Mouse (Mus musculus) mature B cell (primary cell): Measurements from ENCODE around the gene Olfr1555-ps1.
"Not testable (repeated sequence)": the region's sequence is repeated elsewhere in the genome, so short reads cannot be mapped to it uniquely, and the experiment has no call there.

Experiments used
- in situ Hi-C: fragments of 300-500 bp; cut with MboI; formaldehyde crosslinking; loops from 2 replicates; pipeline ENCODE4 v1.14.3; 2019

The Olfr1555-ps1 gene

DNA sequence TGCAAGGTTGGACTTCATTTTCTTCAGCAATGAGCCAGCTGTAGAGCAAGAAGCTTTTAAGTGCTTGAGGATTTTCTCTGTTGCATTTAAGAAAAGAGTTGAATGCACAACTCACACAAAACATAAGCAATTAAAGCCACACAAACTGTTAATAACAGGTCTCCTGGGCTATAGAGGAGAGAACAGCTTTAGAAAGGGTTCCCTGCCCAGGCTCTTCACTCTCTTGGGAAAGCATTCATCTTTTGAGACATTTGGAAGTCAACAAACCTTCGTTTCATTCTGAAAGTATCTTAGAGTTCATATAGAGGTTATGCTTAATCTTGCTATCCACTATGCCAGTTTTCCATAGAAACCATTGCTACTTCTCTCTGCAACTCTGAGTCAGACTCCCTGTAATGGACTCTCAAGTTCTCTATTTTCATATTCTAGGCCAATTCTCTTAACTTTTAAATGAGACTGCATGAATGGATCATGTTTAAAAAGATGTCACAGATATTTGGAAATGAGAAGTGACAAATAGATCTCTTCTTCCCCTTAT lies at the start of gene Olfr1555-ps1:
Gene Olfr1555-ps1, minus strand, starts transcription at position 51 of the 538 bp plus-strand sequence.
- in situ Hi-C loops: not testable (repeated sequence)

DNA sequence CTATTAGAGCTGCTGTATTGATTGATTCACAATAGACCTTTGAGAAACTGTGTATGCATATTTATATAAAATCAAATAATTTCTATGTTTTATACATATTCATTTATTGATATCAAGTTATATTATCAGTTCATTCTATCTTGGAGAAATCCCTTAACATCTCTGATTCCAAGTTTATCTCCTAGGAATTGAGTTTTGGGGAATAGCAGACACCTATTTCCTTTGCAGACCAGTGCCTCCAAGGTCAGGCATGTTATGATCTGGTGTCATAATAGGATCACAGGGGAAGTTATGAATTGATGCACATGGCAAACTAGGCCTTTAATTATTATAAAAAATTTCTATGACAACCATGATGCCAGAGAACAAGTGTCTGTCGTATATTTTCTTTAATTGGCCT lies 30.4 kb upstream of the Olfr1555-ps1 start, which contains the start of gene Olfr1431:
Gene Olfr1431, plus strand, starts transcription at position 301 of the 400 bp plus-strand sequence.
- in situ Hi-C loops: no loop called here

DNA sequence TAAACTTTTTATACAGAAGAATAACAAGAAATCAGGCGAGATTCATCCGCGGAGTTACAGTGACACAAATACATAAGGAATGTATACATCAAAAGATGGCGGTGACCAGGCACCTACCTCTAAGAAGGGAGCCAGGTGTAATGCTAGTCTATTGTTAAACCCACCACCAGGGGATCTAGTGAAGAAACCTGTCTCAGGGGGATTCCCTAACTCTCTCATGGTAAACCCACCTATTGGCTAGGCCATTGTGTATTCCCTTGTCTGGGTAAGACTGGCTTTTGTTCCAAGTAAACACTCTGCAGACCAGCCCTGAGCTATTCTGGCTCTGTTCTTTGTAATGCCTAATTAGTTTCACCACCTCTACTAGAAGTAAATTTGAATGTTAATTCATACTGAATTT lies 29.2 kb upstream of the Olfr1555-ps1 start:
- in situ Hi-C loops: not testable (repeated sequence)

DNA sequence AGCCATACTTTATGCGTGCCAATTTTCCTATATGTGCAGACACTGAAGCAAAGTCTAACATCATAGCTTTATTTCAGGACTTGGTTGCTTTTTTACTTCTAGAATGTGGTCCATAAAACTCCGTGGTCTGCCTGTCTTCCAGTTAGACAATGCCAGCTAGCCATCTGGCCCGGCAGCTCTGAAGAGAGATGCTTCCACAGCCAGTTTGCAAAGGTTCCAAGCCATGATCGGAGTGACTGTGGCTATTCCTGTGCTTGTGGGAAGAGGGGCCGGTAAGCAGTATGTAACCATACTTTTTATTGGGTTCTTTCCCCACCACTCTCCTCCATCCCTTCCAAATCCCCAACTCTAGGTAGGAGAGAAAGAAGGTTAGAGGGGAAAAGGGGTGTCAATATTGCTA lies 5.5 kb upstream of the Olfr1555-ps1 start:
- in situ Hi-C loops: not testable (repeated sequence)

DNA sequence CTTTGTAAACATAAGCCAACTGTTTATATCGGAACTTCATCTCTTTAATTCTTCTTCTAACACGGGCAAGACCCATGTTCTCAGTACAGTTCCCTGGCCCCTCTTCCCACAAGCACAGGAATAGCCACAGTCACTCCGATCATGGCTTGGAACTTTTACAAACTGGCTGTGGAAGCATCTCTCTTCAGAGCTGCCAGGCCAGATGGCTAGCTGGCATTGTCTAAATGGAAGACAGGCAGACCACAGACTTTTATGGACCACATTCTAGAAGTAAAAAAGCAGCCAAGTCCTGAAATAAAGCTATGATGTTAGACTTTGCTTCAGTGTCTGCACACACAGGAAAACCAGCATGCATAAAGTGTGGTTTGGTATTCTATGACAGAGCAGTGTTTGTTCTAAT lies 24.5 kb downstream of the Olfr1555-ps1 start:
- in situ Hi-C loops: no loop called here

DNA sequence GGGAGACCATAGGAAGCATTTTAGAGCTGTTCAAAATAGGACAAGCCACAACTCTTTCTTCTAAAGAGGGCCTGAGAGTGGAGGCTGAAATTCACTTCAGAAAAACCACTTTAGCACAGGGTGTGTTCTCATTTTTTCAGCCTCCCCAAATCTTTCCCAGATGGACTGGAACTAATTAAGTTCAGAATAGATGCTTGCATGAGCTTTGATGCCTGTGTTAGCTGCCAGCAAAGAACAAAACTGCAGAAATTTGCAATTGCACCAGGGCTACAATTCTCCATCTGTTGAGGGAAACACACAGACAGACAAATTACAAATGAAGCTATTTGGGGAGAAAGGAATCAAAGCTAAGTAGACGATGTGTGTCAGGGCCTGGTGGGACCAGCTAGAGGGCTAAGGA lies 26.6 kb downstream of the Olfr1555-ps1 start:
- in situ Hi-C loops: no loop called here

DNA sequence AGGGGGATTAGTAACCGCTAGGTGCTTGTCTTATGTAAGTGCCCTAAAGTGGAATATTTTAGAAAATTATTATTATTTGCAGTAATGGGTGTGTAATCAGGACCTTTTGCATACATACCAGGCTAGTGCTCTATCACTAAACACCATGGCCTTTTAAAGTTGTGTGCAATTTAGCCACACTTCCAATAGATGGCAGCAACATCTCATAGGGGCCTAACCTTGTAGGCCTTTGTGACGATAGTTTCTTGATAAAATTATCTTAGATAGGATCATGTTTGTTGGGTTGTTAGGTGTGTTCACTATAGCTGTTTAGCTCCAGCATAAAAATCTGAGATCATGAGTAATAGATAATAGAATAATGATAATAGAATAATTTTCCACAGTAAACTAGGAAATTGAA lies 35.6 kb downstream of the Olfr1555-ps1 start:
- in situ Hi-C loops: no loop called here

DNA sequence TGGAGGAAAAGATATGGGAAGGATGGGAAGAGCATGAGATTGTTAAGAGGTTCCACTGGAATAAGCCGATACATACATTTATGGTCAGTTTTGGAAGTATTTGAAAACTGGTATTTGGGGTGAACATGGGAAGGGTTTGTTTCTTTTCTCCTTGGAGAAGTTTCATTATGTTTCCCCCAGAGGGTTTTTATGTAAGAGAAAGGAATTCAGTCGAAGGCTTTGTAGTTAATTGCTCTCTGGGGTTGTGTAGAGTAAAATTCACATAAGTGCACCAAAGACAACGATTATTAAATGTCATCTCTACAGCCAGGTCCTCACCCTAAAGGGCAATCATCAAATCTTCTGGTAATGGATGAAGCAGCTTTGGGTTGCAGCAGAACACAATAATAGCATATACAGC lies 46.8 kb downstream of the Olfr1555-ps1 start, which contains the start of gene Olfr76:
Gene Olfr76, minus strand, starts transcription at position 101 of the 400 bp plus-strand sequence.
- in situ Hi-C loops: no loop called here

DNA sequence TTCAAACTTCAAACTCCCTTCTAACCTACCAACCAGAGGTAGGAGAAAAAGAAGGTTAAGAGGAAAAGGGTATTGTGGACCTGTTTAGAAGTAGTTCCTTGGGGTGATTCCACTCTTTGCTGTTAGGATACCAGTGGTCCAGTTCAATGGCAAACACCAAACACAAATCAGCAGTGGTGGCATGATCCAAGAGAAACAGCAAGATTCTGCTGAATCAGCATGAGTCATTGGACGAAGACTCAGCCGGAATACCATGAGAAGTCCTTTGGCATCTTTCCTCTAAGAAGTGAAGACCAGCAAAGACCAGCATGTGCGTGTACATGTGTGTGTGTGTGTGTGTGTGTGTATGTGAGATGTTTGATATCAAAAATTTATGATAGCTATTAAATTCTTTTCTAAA lies 53.4 kb downstream of the Olfr1555-ps1 start:
- in situ Hi-C loops: no loop called here

DNA sequence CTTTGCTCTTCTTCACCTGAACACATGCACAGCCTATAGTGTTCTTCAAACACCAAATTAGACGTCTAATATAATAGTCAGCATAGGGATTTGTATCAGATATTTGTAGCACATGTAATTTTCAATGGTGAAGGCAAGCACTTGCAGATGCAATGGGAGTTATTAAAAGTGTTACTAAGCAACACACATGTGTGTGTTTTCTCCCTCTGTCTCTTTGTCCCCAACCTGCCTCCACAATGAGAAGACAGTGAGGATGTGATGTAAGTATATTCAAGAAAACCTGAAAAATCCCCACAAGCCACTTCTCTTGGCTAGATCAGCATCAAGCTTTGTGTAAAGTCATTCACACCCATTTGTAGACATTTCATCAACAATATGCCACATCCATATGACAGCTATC lies 54.1 kb downstream of the Olfr1555-ps1 start, which contains the start of gene Olfr1428:
Gene Olfr1428, minus strand, starts transcription at position 101 of the 400 bp plus-strand sequence.
- in situ Hi-C loops: no loop called here
